Mouse (Mus musculus) frontal cortex, postnatal 14 days (tissue): ENCODE data around the gene Sh3d19.

Experiments used
- DNase-seq, 2 experiments: peaks; one replicate each; pipeline ENCODE4 v3.0.0; 2022; ENCODE audit warnings: low spot score in 2 of 2

The Sh3d19 gene

DNA sequence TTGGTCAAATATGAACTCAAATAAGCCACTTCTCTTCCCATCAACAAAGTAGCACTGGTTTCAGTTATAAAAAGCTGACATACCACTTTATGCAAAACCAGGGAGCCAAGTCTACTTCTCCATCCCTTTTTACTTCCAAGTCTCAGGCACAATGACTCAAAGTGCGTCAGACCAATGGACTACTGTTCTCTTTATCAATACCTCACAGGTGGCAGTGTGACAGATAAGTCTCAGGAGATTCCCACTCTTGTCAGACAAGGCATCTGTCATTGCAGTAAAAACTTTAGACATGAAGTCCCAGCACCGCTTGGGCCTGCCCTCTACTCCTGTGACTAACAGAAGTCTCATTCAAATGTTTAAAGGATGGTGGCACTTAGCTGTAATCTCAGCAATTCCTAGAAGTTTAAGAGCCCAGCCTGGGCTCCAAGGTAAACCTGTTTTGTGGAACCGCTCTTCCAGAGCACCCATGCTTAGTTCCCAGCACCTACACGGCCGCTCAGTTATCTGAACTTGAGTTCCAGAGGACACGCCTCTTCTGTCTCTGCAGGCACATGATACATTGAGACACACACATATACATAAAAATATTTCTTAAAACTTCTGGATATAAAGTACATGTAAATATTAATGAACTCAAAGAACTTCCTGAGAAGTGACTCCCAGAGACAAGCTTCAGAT lies 165.1 kb downstream of the Sh3d19 start:
- DNase-seq = no peak

DNA sequence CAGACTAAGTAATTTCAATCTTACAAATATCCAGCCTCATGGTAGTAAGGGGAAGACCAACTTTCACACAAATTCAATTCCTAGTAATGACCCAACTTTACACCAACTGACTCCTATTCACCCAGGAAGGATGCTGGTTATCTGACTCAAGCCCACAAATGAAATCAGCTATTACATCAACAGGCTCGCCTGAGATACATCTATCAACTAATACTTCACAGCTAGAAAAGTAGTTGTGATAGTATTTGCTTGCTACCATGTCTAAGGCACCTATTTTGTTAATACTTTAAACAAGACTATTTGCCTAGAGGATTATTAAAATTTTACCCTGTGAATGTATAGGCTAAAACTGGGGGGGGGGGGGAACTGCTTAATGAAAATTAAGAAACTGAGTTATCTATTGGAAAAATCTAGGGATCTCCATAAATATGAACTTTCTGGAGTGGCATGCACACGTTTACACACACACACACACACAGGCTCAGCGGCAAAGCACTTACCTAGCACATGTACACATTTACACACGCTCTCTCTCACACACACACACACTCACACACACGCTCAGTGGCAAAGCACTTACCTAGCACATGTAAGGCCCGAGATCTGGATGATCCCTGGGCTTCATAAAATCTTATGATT lies 166.1 kb downstream of the Sh3d19 start:
- no peak for DNase-seq

DNA sequence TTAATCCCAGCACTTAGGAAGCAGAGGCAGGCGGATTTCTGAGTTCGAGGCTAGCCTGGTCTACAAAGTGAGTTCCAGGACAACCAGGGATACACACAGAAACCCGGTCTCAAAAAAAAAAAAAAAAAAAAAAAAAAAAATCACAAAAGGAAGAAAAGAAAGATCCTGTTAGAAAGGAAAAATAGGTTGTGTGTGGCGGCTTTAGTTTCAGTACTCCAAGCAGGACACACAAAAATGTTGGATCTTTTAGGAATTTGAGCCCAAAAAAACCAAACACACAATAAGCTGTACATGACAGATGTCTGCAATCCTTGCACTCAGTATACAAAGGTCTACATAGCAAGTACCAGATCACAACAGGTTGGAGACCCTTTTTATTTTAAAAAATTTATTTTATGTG lies 168.8 kb downstream of the Sh3d19 start:
- no peak for DNase-seq

GRCm38 (mm10) chr3:86141366-86141765 lies 170.5 kb downstream of the Sh3d19 start:
- DNase-seq = no peak

- no peak for DNase-seq
These were observed 171.0 kb downstream of the Sh3d19 start for GRCm38 (mm10) chr3:86141886-86142262.

GRCm38 (mm10) chr3:86142263-86142933 lies 171.5 kb downstream of the Sh3d19 start, which contains the start of gene Rps3a1:
Gene Rps3a1, minus strand, starts transcription at chr3:86142702.
- peak; percentile 96 to 99 for DNase-seq

DNA sequence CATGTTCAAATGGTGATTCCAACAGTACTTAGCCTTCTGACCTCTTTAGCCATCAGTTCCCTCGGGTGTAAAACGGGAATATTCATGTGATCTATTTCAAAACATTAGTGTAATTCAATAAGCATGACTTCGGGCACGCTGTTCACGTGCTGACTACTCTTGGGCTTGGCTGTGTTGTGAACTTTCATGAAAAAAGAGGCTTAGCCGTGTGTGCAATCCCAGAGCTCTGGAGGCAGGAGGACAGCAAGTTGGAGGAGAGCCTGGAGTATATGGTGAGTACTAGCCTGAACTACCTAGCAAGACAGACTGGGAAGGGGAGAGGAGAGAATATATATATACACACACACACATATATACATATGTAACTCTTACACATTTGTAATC lies 172.0 kb downstream of the Sh3d19 start:
- no peak for DNase-seq

- no peak for DNase-seq
These were observed 172.4 kb downstream of the Sh3d19 start for GRCm38 (mm10) chr3:86143343-86143742.

DNA sequence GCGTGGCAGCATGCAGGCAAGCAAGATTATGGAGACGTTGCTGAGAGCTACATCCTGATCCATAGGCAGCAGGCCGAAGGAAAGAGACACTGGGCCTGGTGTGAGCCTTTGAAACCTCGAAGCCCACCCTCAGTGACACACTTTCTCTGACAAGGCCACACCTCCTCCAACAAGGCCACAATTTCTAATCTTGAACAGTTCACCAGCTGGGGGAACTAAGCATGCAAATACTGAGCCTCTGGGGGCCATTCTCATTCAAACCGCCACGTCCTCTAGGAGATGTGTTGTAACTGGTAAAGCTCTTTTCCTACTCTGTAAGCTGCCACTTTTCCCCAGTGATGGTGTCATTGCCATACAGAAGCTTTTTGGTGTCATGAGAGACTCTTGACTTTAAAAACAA lies 178.2 kb downstream of the Sh3d19 start:
- DNase-seq = no peak

DNA sequence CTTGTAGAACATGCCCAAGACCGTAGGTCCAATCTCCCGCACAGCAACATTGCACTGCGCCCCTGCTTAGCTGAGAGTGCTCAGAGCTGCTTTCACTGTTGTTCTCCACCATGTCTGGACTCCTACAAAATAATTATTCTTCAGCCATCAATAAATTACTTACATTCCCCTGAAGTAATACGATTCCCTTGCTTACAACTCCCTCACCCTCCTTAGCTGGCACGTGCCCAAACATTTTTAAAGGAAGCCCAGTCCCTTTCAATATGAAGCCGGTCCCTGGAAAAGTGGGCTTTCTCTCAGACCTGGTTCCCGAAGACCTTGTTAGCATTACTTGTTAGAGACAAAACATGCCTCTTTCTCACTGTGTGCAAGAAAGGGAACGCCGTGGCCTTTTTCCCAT lies 178.6 kb downstream of the Sh3d19 start:
- no peak for DNase-seq

GRCm38 (mm10) chr3:86168841-86169425 lies 198.0 kb downstream of the Sh3d19 start:
- DNase-seq = no peak

- no peak for DNase-seq
These were observed 208.8 kb downstream of the Sh3d19 start for GRCm38 (mm10) chr3:86179714-86180113.
